Mouse (Mus musculus) kidney, embryonic 15.5 days (tissue): Measurements from ENCODE around the gene Sf3b5. TPM values are rescaled to one million over a fixed set of nuclear protein-coding genes. Genes with fewer than 3 reads are reported as not detected.

ENCODE experiments used
- ATAC-seq: fragments of 200-750 bp; cut with Nextera tagmentation; replicated peaks from 2 replicates; pipeline ENCODE4 v1.8.0; 2017; ENCODE audit warnings: moderate TSS enrichment; ENCODE audit not compliant: low FRiP score
- H3K27ac ChIP-seq: fragments of 300-500 bp; sonication (generic); 2 replicates; pipeline ENCODE4 v1.5.1; 2015; ENCODE audit warnings: mild to moderate bottlenecking, inconsistent platforms
- H3K27me3 ChIP-seq: fragments of 300-500 bp; sonication (generic); 2 replicates; pipeline ENCODE4 v1.6.1; 2015; ENCODE audit warnings: inconsistent platforms
- H3K36me3 ChIP-seq: fragments of 300-500 bp; sonication (generic); 2 replicates; pipeline ENCODE4 v1.6.1; 2015; ENCODE audit warnings: inconsistent platforms
- H3K4me1 ChIP-seq: fragments of 300-500 bp; sonication (generic); 2 replicates; pipeline ENCODE4 v1.6.1; 2015; ENCODE audit warnings: inconsistent platforms
- H3K4me2 ChIP-seq: fragments of 300-500 bp; sonication (generic); 2 replicates; pipeline ENCODE4 v1.6.1; 2015; ENCODE audit warnings: moderate library complexity, mild to moderate bottlenecking, inconsistent platforms
- H3K4me3 ChIP-seq: fragments of 300-500 bp; sonication (generic); replicated peaks from 2 replicates; pipeline ENCODE4 v1.5.1; 2015; ENCODE audit warnings: mild to moderate bottlenecking, inconsistent platforms
- H3K9ac ChIP-seq: fragments of 300-500 bp; sonication (generic); 2 replicates; pipeline ENCODE4 v1.6.1; 2015; ENCODE audit warnings: mild to moderate bottlenecking, inconsistent platforms
- H3K9me3 ChIP-seq: fragments of 300-500 bp; sonication (generic); replicated peaks from 2 replicates; pipeline ENCODE4 v1.6.1; 2016; ENCODE audit warnings: inconsistent platforms
- WGBS: fragments of 180-500 bp; shearing (Covaris S2); methylation state at CpG from one replicate; pipeline ENCODE4 v1.1.7; 2015; ENCODE audit warnings: mixed read lengths; 5-methylcytosine and 5-hydroxymethylcytosine counted together
- polyA plus RNA-seq: library from polyadenylated mRNA; unstranded; fragments of >200 nt; fragmentation: Nextera tagmentation; extraction: Ambion mirVana; gene quantifications from 2 replicates; pipeline ENCODE4 v1.2.1, GENCODE M21; 2015

The Sf3b5 gene
- polyA plus RNA-seq, 1 experiment from 2014 or later = 37.1 TPM

DNA sequence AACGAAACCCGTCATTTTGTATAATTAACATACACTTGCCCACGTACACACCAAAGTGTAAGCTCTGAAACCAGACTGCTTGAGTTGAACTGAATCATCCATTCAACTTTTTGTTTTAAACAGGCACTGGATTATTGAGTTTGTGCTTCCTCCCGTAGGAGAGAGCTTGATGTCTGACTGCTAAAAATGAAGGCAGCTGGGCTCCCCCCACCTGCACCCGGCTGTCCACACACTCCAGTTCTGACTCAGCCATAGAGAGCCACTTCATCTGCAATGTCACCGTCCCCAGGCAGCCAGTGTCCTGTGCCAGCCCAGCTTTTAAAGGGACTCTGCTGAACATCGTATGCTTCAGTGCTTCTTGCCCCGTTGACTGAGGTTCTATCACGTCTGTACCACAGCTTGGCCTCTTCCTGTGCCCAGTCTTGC, 27.3 kb upstream of the Sf3b5 start:
- Histone ChIP-seq H3K27ac (no peak overlapping the region), H3K4me2 (no peak overlapping the region), H3K27me3 (no peaks in the 10 kb centered on the region), H3K4me1 (no peaks in the 10 kb centered on the region), H3K9me3 (no peaks in the 10 kb centered on the region), H3K4me3 (no peak overlapping the region), H3K36me3 (no peaks in the 10 kb centered on the region), H3K9ac (no peak overlapping the region)
- 78% methylated on average over 9 of the region's 9 CpGs for WGBS
- ATAC-seq = no peak

DNA sequence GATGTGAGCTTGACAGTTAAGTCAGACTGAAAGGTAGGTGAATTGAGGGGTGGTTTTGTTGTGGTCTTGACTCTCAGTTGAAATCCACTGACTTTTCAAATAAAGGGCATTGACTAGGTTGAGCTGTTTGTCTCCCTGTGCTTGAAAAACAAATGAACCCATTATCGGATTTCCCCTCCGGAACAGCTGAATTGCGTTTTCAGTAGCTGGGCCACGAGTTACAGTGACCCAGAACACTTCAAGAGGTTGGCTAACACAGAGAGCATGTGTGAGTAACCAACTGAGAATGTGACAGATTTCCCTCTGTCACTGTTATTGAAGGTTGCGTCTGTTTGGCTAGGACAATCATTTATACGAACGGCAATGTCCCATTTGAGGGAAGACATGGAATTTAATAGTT, 24.1 kb upstream of the Sf3b5 start:
- Histone ChIP-seq H3K9ac (no peak overlapping the region), H3K4me3 (no peak overlapping the region), H3K9me3 (no peaks in the 10 kb centered on the region), H3K4me1 (no peaks in the 10 kb centered on the region), H3K36me3 (no peaks in the 10 kb centered on the region), H3K4me2 (no peak overlapping the region), H3K27ac (no peak overlapping the region), H3K27me3 (no peaks in the 10 kb centered on the region)
- 47% methylated on average over 7 of the region's 7 CpGs for WGBS
- no peak for ATAC-seq

DNA sequence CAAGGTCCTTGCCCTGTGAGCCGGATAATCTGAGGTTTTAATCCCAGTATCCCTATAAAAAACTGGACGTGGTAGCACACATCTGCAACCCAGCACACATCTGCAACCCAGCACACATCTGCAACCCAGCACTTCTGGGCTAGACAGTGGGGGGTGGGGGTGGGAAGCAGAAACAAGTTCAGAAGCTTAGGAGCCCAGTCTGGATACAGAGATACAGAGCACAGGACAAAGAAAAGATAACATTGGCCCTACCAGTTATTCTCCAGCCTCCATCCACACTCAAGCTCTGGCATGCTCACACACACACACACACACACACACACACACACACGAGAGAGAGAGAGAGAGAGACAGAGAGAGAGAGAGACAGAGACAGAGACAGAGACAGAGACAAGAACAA, 21.6 kb upstream of the Sf3b5 start:
- H3K36me3 ChIP-seq = no peaks in the 10 kb centered on the region
- no peak overlapping the region for H3K27ac ChIP-seq
- no peaks in the 10 kb centered on the region for H3K9me3 ChIP-seq
- H3K9ac ChIP-seq = no peak overlapping the region
- no peak overlapping the region for H3K4me2 ChIP-seq
- ATAC-seq = no peak
- no peak overlapping the region for H3K4me3 ChIP-seq
- H3K4me1 ChIP-seq = no peaks in the 10 kb centered on the region
- 85% methylated on average over 3 of the region's 3 CpGs for WGBS
- no peaks in the 10 kb centered on the region for H3K27me3 ChIP-seq

DNA sequence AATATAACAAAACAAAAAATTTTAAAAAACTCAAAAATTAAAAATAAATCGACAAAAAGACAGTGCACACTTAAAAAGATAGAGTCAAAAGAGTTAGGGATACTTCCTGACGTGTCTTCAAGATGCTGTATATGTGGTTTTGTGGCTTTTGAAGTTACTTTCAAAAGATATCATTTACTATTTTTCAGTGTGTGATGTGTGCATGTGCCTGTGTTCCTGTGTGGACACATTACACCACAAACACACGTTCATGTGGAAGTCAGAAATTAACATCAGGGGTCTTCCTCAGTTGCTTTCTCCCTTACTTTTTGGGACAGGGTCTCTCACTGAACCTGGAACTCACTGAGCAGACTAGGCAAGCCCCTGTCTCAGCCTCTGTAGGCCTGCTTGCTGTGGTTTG, 20.1 kb upstream of the Sf3b5 start:
- WGBS = 86% methylated on average over 3 of the region's 3 CpGs
- H3K36me3 ChIP-seq = no peaks in the 10 kb centered on the region
- H3K27me3 ChIP-seq = no peaks in the 10 kb centered on the region

DNA sequence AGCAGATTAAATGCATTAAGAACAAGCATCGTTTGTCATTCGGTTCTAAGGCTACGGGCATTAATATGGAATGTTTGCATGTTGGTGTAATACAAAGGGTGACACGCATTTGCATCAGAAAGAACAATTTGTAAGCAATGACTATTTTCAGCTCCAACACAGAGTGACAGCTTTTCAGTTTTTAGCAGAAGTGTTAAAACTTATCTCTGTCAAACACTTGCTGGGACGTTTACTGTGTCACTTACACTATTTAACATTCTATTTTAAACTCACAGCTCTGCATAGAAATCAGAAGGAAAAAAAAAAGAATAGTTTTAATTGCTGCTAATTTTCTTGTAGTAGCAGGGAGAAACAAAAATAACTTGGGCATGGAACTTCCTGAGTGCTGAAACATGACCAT, 18.7 kb upstream of the Sf3b5 start:
- Histone ChIP-seq H3K36me3 (no peaks in the 10 kb centered on the region), H3K27me3 (no peaks in the 10 kb centered on the region), H3K9ac (no peak overlapping the region), H3K4me2 (no peak overlapping the region), H3K4me1 (no peaks in the 10 kb centered on the region), H3K9me3 (no peaks in the 10 kb centered on the region), H3K27ac (no peak overlapping the region), H3K4me3 (no peak overlapping the region)
- 83% methylated on average over 5 of the region's 5 CpGs for WGBS
- no peak for ATAC-seq

More for the DNA sequence above, 20.1 kb upstream of the Sf3b5 start:
- Histone ChIP-seq H3K9me3 (no peaks in the 10 kb centered on the region), H3K4me2 (no peak overlapping the region), H3K27ac (no peak overlapping the region), H3K4me1 (no peaks in the 10 kb centered on the region), H3K4me3 (no peak overlapping the region), H3K9ac (no peak overlapping the region)
- ATAC-seq = no peak

DNA sequence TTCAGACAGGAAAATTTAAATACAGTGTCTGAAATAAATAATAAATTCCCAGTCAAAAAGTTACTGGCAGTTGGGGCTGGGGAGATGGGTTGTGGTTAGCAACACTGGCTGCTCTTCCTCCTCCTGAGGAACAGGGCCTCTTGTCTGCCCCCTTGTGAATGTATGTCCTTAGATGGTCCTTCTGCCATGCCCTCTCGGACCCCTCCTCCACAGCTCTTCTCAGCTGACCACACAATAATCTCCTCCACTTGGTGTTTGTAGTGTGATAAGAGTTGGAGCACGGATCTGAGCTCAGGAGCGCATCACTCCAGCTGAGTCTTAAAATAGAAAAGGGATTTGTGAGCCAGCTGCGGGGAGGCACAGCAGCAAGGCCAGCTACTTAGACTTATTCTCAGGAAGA, 18.2 kb upstream of the Sf3b5 start:
- no peak overlapping the region for H3K27ac ChIP-seq
- no peak overlapping the region for H3K4me2 ChIP-seq
- WGBS = 65% methylated on average over 4 of the region's 4 CpGs
- H3K9me3 ChIP-seq = no peaks in the 10 kb centered on the region
- H3K4me1 ChIP-seq = no peaks in the 10 kb centered on the region
- H3K9ac ChIP-seq = no peak overlapping the region
- ATAC-seq = no peak
- H3K4me3 ChIP-seq = no peak overlapping the region
- H3K27me3 ChIP-seq = no peaks in the 10 kb centered on the region
- H3K36me3 ChIP-seq = no peaks in the 10 kb centered on the region

DNA sequence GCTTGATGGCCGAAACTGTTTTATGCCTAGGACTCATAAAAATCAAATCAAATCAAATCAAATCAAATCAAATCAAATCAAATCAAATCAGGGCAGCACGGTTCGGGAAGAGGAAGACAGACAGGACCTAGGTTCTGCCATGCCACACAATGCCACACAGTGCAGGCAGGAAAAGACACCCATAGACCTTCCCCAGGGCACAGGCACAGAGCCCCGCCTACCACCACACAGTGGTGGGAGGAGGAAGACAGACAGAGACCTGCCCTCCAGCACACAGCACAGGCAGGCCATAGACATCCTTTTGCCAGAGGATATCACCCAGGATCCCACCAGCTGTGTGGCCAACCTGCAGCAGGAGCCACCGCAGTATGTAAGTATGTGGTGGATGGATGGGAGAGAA, 13.2 kb upstream of the Sf3b5 start:
- Histone ChIP-seq H3K9me3 (no peaks in the 10 kb centered on the region), H3K9ac (no peak overlapping the region), H3K27me3 (0 out of 2 replicates have a peak, but pooled peaks cover 3% of the 10 kb centered on the region), H3K36me3 (no peaks in the 10 kb centered on the region), H3K4me3 (no peak overlapping the region), H3K27ac (no peak overlapping the region), H3K4me2 (no peak overlapping the region), H3K4me1 (0 out of 2 replicates have a peak, but pooled peaks cover 2% of the 10 kb centered on the region)
- no peak; the same call in 1 of the 2 replicates for ATAC-seq
- 91% methylated on average over 5 of the region's 5 CpGs for WGBS

DNA sequence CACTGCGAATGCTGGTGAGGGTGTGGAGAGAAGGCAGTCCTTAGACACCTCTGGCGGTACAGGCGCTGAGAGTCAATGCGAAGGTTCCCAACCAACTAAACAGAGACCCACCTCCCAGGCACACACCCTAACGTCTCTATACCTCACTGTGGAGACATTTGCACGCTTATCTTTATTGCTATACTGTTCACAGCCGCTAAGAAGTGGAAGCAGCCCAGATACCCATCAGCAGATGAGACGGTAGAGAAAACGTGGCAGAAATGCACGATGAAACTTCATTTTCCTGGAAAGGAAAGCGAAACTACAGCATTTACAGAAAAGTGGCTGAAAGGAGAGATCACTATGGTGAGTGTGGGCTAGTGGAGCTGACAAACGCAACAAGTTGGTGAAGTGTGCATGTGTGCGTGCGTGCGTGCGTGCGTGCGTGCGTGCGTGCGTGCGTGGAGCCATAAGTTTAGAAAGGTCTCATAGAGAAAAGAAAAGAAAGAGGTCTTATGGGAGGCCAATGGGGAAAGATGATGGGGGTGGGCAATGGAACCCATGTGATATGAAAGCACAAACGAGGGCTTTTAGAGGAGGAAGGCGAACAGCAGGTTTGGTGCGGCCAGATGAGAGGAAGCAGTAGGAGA, 11.6 kb upstream of the Sf3b5 start:
- Histone ChIP-seq H3K36me3 (no peaks in the 10 kb centered on the region), H3K4me2 (no peak overlapping the region), H3K27ac (no peak overlapping the region), H3K4me1 (0 out of 2 replicates have a peak, but pooled peaks cover 3% of the 10 kb centered on the region), H3K9me3 (no peaks in the 10 kb centered on the region), H3K27me3 (0 out of 2 replicates have a peak, but pooled peaks cover 3% of the 10 kb centered on the region), H3K4me3 (no peak overlapping the region), H3K9ac (no peak overlapping the region)
- 85% methylated on average over 25 of the region's 25 CpGs for WGBS
- ATAC-seq = no peak

DNA sequence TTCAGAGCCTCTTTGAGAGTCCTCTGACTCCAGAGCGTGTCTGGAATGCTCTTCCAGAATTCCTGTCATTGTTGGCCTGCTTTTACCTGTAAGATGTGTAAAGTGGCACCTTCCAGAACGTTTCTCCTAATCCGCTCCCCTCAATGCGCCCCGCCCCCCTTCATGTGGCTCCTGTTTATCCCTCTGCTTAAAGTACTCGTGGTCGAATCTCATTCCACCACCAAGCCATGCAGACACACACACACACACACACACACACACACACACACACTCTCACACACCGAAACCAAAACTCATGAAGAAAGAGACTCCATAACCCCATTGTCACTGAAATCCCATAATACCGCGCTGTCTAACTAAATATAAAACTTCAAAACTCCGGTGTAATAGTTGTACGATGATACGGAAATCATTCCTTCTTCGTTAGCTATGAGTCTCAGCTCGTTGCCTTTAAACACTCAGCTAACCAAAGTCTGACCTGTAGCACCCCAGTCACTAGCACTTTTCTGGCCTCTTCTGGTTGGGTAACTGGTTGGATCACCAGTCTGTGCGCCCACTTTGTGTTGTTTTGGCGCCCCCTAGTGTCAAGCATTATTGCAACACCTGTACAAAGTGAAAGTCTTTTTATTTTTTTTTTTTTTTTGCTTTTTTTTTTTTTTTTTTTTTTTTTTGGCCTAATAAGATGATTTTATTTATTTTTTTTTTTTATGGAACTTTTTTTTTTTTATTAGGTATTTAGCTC, 8.2 kb upstream of the Sf3b5 start:
- 0 out of 2 replicates have a peak, but pooled peaks cover 3% of the 10 kb centered on the region for H3K27me3 ChIP-seq
- no peaks in the 10 kb centered on the region for H3K36me3 ChIP-seq
- H3K27ac ChIP-seq = no peak overlapping the region
- peak; percentile 85 for ATAC-seq
- no peak overlapping the region for H3K4me2 ChIP-seq
- WGBS = 45% methylated on average over 17 of the region's 17 CpGs
- H3K4me3 ChIP-seq = no peak overlapping the region
- H3K9ac ChIP-seq = no peak overlapping the region
- H3K9me3 ChIP-seq = no peaks in the 10 kb centered on the region
- H3K4me1 ChIP-seq = 0 out of 2 replicates have a peak, but pooled peaks cover 3% of the 10 kb centered on the region

DNA sequence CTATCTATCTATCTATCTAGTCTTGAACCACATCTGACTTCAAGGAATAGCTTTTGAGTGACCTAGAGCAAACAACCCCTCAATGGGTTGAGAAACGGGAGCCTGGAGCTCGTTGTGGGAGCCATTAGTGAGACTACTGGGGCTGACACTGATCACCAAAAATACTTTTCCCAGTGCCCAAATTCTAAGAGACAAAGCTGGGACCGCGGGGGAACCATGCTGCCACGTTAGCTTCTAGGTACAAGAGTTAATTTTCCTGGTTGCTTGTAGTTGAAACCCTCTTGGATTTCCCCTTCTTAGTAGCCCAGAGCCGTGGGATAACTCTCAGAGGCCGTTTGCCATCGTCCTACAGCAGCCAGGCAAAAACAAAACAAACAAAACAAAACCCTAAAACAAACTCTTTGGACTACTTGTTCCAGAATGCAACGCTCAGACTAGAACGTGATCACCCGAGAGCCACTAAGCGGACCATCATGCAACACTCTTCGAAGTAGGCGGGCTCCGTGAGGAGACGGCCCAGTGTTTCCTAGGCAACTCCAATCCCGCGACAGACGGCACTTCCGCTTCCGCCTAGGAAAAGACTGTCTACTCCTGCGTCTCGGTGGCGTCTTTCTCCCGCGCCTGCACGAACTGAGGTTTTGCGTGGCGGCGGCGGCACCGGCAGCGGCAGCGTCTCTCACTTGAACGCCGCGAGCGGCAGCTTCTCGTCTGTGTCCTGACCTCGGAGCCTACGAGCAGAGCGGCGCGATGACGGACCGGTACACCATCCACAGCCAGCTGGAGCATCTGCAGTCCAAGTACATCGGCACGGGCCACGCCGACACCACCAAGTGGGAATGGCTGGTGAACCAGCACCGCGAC, 3.0 kb downstream of the Sf3b5 start:
- Histone ChIP-seq H3K9ac (peak overlapping the region; percentile 81), H3K27me3 (no peaks in the 10 kb centered on the region), H3K4me1 (peaks cover 16% of the 10 kb centered on the region), H3K36me3 (peaks cover 9% of the 10 kb centered on the region; the same call in 1 of the 2 replicates), H3K4me2 (peak overlapping the region; percentile 85), H3K4me3 (peak overlapping the region; percentile 92), H3K9me3 (no peaks in the 10 kb centered on the region), H3K27ac (peak overlapping the region; percentile 67)
- peak; percentile 99 for ATAC-seq
- WGBS = 4% methylated on average over 52 of the region's 52 CpGs

DNA sequence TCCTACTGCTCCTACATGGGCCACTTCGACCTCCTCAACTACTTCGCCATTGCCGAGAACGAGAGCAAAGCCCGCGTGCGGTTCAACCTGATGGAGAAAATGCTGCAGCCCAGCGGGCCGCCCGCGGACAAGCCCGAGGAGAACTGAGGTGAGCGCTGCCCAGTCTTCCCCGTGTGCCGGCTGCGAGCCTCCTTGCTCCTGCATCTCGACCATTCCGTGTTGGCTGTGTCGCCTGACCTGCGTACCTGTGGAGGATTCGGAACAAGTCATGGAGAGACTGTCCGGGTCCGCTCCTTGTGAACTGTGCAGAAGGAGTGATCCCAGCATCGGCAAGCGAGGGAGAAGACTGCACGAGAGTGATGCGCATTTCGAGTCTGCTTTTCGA, 3.6 kb downstream of the Sf3b5 start:
- H3K9me3 ChIP-seq = no peaks in the 10 kb centered on the region
- H3K4me2 ChIP-seq = peak overlapping the region; percentile 85
- WGBS = 2% methylated on average over 29 of the region's 29 CpGs
- ATAC-seq = peak; percentile 37; the same call in 1 of the 2 replicates
- peaks cover 9% of the 10 kb centered on the region; the same call in 1 of the 2 replicates for H3K36me3 ChIP-seq
- peak overlapping the region; percentile 92 for H3K4me3 ChIP-seq
- H3K4me1 ChIP-seq = peaks cover 16% of the 10 kb centered on the region
- no peaks in the 10 kb centered on the region for H3K27me3 ChIP-seq
- peak overlapping the region; percentile 81 for H3K9ac ChIP-seq
- H3K27ac ChIP-seq = peak overlapping the region; percentile 67

DNA sequence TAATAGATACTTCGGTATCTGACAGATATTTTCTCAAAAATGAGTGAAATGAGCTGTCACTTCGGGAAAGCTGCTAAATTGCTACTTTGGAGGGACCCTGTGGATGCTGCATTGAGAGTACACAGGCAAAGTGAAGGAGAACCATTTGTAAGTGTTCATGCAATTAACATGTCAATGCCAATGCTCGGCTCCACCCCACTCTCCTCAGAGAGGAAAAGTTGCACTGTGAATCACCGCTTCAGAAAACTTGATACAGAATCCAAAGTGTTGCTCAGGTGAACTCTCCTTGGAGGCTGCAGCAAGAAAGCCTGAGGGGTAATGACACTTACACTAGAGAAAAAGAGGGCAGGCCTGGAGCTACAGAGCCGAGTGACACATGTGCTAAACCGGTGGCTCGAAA, 8.9 kb downstream of the Sf3b5 start:
- Histone ChIP-seq H3K27ac (no peak overlapping the region), H3K4me3 (no peak overlapping the region), H3K36me3 (peaks cover 9% of the 10 kb centered on the region; the same call in 1 of the 2 replicates), H3K9ac (no peak overlapping the region), H3K4me2 (no peak overlapping the region), H3K9me3 (no peaks in the 10 kb centered on the region), H3K27me3 (no peaks in the 10 kb centered on the region), H3K4me1 (peaks cover 14% of the 10 kb centered on the region)
- WGBS = 65% methylated on average over 7 of the region's 7 CpGs
- no peak for ATAC-seq
